Mouse (Mus musculus): ENCODE results near the gene Reln. TPM values are rescaled to one million over a fixed set of nuclear protein-coding genes. Genes with fewer than 3 reads are reported as not detected.
A peak's percentile ranks its signal among the peaks of the same experiment; 100 is the strongest.

The Reln gene
- total RNA-seq, 2 experiments from 2014 or later, result 11.0 to 13.5 TPM

GRCm38 (mm10) chr5:22017896-22018295 lies 326.6 kb downstream of the Reln start:
- DNase-seq (ENCODE audit: low spot score in 2 of 2), result no peak

DNA sequence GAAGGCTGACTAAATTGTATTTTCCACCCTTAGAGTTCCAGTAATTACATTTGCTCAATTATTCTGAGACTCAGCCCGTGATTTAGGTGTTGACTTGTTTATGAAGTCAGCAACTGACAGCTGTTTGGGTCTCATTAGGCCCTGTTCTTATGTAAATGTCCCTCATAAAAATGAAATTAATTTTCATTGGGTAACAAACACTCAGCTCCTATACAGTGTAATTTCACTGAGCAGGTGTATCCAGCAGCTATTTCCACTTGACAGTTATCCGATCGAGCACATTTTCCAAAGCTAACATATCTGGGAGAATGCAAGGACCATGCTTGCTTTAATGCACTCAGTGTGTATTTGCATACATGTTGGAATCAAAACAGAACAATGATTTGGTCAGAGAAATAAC lies 330.0 kb downstream of the Reln start:
- DNase-seq (ENCODE audit: low spot score in 2 of 2), result no peak

DNA sequence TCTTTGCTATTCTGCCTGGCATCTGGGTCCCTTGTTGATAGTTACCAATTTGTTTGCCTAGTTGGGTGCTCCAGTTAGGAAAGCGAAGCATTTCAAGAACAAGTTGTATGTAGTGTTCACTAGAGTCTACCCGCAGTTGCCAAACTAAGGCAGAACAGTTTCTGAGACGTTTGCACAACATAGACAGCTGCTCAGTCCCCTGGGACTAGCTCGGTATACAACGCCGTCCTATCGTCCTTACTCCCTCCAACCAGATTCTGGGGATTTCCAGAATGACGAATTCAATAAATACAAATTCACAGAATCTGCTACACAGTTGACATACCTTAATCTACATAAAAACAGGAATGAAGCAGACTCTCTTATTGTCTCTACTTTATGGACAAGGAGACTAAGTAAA lies 335.4 kb downstream of the Reln start:
- DNase-seq (ENCODE audit: low spot score in 2 of 2), result no peak

- no peak for DNase-seq (ENCODE audit: low spot score in 2 of 2)
These were observed 337.0 kb downstream of the Reln start for GRCm38 (mm10) chr5:22007304-22008059.

GRCm38 (mm10) chr5:22003858-22004257 lies 340.6 kb downstream of the Reln start:
- no peak for DNase-seq (ENCODE audit: low spot score in 2 of 2)

DNA sequence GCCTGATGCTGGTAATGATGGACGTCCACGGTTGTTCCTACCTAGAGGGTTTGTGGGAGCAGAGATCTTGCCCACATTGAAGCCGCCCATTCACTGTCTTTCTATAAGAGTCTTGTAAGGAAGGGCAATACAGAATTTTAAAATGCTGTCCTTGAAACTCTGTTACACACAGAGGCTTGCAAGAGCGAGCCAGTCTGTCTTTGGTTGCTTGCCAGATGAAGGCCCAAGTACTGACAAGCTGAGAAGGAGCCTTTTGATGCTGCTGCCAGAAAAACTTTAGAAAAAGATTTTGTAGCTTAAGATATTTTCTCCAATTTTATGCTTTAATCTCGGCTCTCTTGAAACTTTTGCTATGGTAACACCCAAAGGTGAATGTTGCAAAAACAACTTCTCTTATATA lies 356.8 kb downstream of the Reln start:
- DNase-seq (ENCODE audit: low spot score in 2 of 2), result no peak

- DNase-seq (ENCODE audit: low spot score in 2 of 2), result peak in 1 of 2 experiments; percentile 17
These were observed 358.2 kb downstream of the Reln start for GRCm38 (mm10) chr5:21986311-21986710.

GRCm38 (mm10) chr5:21983021-21983667 lies 361.4 kb downstream of the Reln start:
- DNase-seq (ENCODE audit: low spot score in 2 of 2), result peak in 1 of 2 experiments; percentile 1

- DNase-seq (ENCODE audit: low spot score in 2 of 2), result no peak
These were observed 363.3 kb downstream of the Reln start for GRCm38 (mm10) chr5:21981216-21981615.

DNA sequence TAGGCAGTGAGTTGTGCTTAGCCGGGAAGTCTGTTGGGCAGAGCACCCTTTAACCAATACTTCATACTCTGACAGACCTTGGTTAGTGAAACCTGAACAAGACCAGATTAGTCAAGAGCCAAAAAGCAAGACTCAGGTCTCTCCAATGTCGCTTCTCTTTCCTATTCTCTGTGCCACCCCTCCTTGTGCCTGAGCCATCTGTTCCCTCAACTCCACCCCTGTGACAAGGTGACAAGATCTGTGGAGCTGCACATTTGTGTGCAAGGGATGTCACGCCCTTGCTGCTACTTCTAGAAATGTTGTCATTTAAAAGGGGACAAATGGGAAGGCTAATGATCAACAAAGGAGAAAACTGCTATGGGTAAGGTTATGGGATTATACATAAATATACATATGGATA lies 364.0 kb downstream of the Reln start:
- no peak for DNase-seq (ENCODE audit: low spot score in 2 of 2)

- no peak for DNase-seq (ENCODE audit: low spot score in 2 of 2)
These were observed 371.1 kb downstream of the Reln start for GRCm38 (mm10) chr5:21973266-21974010.

GRCm38 (mm10) chr5:21961796-21962195 lies 382.7 kb downstream of the Reln start:
- no peak for DNase-seq (ENCODE audit: low spot score in 2 of 2)

GRCm38 (mm10) chr5:21960151-21960550 lies 384.4 kb downstream of the Reln start:
- DNase-seq (ENCODE audit: low spot score in 2 of 2), result no peak

DNA sequence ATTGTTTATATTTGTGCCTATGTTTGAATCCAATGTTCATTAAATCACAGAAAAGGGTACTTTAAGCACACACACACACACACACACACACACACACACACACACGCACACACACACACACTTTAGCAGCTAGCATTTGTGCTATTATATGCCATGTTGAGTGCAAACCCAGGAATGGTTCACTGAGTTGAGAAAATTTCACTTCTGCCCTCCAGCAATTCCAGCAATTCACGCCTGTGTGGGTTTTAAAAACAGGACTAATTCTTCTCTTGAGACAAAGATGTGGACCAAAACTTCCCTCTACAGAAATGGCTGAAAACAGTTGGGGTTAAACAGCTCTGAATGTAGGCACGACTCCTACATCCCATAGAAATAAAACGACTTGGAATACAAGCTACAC lies 386.9 kb downstream of the Reln start:
- no peak for DNase-seq (ENCODE audit: low spot score in 2 of 2)

GRCm38 (mm10) chr5:21957061-21957460 lies 387.4 kb downstream of the Reln start:
- DNase-seq (ENCODE audit: low spot score in 2 of 2), result no peak

DNA sequence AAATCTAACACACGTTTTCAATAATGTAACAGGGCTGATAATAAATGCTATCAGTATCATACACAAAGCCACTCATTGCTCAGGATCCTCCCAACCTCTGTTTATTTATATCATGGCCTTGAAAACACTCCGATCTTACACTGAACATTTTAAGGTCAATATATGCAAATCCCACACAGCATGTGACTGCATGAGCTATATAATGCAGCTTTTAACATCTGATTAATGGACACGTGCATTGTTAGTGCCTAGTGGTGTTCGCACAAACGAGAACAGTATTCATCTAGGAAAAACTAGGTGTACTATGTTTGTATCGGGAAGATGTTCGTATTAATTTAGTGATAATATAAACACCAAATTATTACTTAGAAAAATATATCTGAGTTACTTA lies 395.0 kb downstream of the Reln start:
- DNase-seq (ENCODE audit: low spot score in 2 of 2), result no peak

- no peak for DNase-seq (ENCODE audit: low spot score in 2 of 2)
These were observed 395.6 kb downstream of the Reln start for GRCm38 (mm10) chr5:21948736-21949506.

DNA sequence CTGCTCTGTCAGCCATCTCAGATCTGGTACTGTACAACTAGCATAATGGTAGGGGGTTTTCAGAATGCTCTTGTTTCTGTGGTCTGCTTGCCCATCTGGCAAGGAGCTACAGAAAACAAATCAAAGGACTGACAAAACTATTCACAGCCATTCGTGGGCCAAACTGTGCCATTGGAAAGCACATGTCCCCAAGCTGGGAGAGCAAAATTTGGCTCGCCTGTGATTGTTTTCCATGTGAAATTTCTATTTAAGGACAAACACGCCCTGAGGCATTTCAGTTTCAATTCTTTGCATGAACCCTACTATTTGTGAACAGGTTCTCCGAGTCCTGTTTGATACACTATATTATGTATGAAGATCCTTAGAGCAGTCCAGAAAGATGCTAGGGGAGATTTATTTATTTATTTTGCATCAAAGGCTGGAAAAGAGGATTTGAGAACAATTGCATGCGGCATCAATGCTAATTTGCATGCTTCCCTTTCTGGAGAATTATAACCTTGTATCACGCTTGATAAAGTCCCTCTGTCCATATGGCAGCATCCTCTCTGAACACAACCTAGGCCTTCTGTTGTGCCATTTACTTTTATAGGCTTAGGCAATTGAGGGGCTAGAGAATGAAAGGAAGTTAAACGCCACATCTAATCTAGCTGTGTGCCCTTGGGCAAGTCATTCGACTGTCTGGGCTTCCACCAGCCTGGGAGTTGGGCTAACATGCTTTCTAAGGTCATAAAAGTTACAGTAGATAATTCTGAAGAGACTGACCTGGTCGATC lies 396.7 kb downstream of the Reln start:
- DNase-seq (ENCODE audit: low spot score in 2 of 2), result no peak

DNA sequence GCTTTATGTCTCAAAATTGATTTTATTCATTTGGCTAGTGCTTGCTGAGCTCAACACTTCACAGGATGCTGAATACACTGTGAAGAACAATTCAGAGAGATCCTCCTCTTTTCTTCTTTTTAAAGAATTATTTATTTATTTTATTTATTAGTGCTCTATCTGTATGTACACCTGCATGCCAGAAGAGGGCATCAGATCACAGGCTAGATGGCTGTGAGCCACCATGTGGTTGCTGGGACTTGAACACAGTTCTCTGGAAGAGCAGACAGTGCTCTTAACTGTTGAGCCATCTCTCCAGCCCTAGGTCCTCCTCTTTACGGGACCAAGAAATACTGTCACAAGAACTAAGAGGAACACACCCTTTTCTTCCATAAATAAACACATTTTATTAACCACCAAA lies 399.9 kb downstream of the Reln start:
- no peak for DNase-seq (ENCODE audit: low spot score in 2 of 2)

DNA sequence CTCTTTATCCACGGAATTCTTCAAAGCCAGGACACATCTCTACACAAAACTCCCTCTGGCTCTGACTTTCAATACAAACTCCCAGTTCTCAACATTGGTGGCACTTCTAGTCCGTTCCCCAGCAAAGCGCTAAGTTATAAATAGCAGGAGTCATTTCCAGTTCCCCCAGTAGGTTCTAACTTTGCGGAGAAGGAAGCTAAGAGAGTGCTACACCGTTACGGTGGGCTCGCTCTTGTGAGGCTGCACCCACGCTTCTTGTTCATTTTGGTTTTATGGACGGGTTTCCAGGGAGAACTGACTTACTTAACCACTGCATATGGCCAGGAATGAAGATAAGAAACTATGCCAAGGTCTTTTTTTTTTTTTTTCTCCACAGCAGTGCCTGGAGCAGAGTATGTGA lies 405.1 kb downstream of the Reln start:
- no peak for DNase-seq (ENCODE audit: low spot score in 2 of 2)

GRCm38 (mm10) chr5:21938138-21938537 lies 406.4 kb downstream of the Reln start:
- DNase-seq (ENCODE audit: low spot score in 2 of 2), result no peak
